Mouse (Mus musculus): ENCODE results near the gene Ccdc191.

The Ccdc191 gene

DNA sequence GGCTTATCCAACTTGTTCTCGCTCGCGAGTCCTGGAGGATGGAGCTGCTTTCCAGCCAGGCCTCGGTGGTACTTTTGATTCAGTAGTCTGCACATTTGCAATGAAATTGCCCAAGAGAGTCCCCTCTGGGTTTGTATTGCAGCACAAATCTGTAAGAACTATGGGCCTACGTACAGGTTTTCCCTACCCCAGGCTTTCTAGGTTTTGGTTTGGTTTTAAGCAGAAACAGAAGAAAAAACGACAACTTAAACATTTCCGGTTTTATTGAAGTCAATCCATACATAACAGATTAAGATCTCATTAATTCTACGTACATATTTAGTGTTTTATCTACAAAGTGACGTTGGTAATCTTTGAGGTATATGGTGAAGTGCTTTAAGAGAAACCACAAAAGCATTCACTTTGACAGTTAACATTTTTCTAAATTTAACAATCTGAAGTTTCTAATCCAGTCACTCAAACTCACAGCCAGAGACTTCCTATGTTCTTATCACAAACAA lies 90.6 kb downstream of the Ccdc191 start:
- in situ Hi-C loops (cut with MboI) = no loop called here

DNA sequence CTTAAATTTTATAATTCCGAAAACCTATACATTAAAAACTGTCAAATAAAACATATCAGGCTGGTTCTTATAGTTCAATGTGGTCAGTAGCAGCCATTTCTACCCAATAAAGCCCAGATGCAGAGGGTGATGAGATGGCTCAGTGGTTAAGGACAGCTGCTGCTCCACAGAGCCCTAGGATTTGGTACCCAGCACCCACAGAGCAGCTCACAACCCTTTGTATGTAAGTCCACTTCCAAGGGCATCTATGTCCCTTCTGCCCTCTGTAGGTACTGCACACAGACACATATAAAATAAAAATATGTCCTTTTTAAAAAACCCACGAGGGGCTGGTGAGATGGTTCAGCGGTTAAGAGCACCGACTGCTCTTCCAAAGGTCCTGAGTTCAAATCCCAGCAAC lies 96.7 kb downstream of the Ccdc191 start:
- in situ Hi-C loops (cut with MboI) = no loop called here

- in situ Hi-C loops (cut with MboI) = no loop called here
Observed at GRCm38 (mm10) chr16:43994623-43995022, 105.0 kb downstream of the Ccdc191 start.

DNA sequence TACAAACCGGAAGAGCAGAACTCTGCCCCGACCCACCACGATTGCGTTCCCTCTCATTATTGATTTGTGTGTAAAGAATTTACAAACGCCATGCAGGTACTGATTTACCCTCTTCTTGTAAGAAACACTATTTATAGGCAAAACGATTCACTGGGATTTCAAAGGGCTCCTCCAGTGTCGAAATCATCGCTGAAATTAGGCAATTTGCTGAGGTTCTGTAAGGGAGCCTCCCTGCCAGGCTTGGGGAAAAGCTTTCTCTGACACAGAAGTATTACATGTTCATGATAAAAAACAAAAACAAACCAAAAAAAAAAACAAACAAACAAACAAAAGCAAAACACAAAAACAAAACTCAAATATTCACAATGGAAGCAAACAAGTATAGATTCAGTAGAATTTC lies 109.5 kb downstream of the Ccdc191 start:
- in situ Hi-C loops (cut with MboI) = no loop called here

GRCm38 (mm10) chr16:43999541-43999940 lies 109.9 kb downstream of the Ccdc191 start:
- in situ Hi-C loops (cut with MboI) = no loop called here

DNA sequence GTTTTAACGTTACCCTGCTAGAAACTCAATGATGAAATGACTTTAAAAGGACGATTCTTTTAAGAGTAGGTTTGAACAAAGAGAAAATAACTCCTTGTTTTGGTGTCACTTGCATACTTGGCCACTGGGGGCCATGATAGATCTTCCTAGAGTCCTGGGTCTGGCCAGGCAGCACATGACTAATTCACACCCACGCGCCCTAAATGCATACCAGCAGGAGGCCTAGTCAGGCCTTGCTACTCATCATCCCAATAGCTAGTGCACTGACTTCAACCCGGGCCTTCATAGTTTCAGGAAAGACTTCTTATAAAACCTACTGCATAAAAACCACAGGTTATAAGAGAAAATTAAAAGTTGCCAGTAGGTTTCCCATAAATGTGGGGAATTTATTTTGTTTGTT lies 112.5 kb downstream of the Ccdc191 start:
- in situ Hi-C loops (cut with MboI) = no loop called here

DNA sequence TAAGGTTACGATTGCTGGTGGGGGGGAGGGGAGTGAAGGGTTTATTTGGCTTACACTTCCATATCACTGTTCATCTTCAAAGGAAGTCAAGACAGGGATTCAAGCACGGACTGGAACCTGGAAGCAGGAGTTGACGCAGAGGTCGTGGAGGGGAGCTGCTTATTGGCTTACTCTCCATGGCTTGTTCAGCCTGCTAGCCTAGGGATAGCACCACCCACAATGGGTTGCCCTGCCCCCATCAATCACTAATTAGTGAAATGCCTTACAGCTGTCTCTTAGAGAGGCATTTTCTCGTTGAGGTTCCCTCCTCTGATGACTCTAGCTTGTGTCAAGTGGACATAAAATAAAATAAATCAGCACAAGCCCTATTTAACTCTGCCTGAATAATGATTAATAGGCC lies 121.4 kb downstream of the Ccdc191 start:
- in situ Hi-C loops (cut with MboI) = no loop called here
